Comparison of ENCODE assay signal across 8 mouse cellular contexts in genomic region chrX:73082267-73083055, GRCm38 (mm10). TPM values are rescaled to one million over a fixed set of nuclear protein-coding genes. Genes with fewer than 3 reads are reported as not detected.
DNase-seq lines count a peak whose midpoint lies in the region; ATAC-seq lines count a peak whose summit lies in the region.
"Not testable (repeated sequence)": the region's sequence is repeated elsewhere in the genome, so short reads cannot be mapped to it uniquely, and the experiment has no call there.
"Had no signal": no experiment of that assay in that cellular context is flagged by ENCODE, and none has a peak within 500 bp of the region (broad histone marks: within the 10 kb centered on the region; RNA-seq: fewer than 3 reads in every experiment).

Gene Xlr4a (minus strand): TSS chrX:73082478.

- ATAC-seq in granulocyte monocyte progenitor cell, adult 5-6 weeks (replicated peaks; ENCODE audit: poor library complexity, severe bottlenecking): 0 out of 2 replicates have a peak, but pooled peaks have one; percentile 14
- not testable (repeated sequence) for ATAC-seq in megakaryocyte progenitor cell, adult 5-6 weeks (replicated peaks; ENCODE audit: poor library complexity); neutrophil, adult 5-6 weeks (ENCODE audit: extremely low read depth, insufficient number of reproducible peaks, low FRiP score, poor library complexity, severe bottlenecking)

- DNase-seq in CD8-positive naive resting alpha-beta T cell, adult 2 months (ENCODE audit: low read depth in 2 of 2, low spot score in 2 of 2): peak; percentile 22 to 48
- peak; percentile 19 for DNase-seq in testis, postnatal 14 days (ENCODE audit: low spot score)
- peak; percentile 47 for DNase-seq in thymus, postnatal 14 days

RNA-seq across cellular contexts. Expression of gene Xlr4a, which starts in this region (rescaled TPM):
- 23.8 and 24.8 TPM in 2 replicates for total RNA-seq in granulocyte monocyte progenitor cell, adult 5-6 weeks (2014; fragmentation: Nextera tagmentation)
- total RNA-seq in granulocyte monocyte progenitor cell, adult 5-6 weeks (2017): 10.9 and 14.2 TPM in 2 replicates
- 15.1 and 18.9 TPM in 2 replicates for total RNA-seq in megakaryocyte progenitor cell, adult 5-6 weeks (2015)
- 11.6 and 18.2 TPM in 2 replicates for total RNA-seq in megakaryocyte progenitor cell, adult 5-6 weeks (2017)
- total RNA-seq in neutrophil, adult 5-6 weeks (2017): 14.2 and 15.1 TPM in 2 replicates
- total RNA-seq: gastrocnemius, postnatal 36 days; hindbrain, postnatal 0 days had no signal
